In the genomic region with DNA sequence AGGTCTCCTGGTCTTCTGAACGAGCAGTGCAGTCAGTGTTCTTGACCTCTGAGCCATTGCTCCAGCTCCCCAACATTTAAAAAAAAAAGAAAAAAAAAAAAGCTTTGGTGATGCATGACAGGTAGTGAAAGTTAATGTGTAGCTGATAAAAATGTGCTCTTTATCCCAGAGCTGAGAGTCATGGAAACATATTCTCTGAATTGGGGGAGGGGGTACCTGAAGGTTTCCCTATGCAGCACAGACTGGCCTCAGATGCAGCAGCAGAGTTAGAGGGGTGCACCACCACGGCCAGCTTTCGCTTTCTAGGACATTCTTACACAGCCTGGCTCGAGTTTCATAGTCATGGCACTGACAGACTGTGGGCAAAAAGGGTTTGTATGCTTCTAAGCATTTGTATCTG, we compare ENCODE assay signal across 8 mouse cellular contexts.
DNase-seq lines count a peak whose midpoint lies in the region; ATAC-seq and TF ChIP-seq lines count a peak whose summit lies in the region.

No protein-coding gene starts in this region.

- H3K9ac ChIP-seq in limb, embryonic 12.5 days (replicated peaks): no peak overlapping the region
- no peak overlapping the region for H3K9ac ChIP-seq in stomach, embryonic 15.5 days

- peak overlapping the region; percentile 76 for H3K27ac ChIP-seq in gastrocnemius, adult 2 months
- H3K27ac ChIP-seq in limb, embryonic 12.5 days: peak overlapping the region; percentile 64
- H3K27ac ChIP-seq in stomach, embryonic 15.5 days: peak overlapping the region; percentile 91

- H3K4me1 ChIP-seq in megakaryocyte, embryonic 14.5 days: peaks cover 100% of the 10 kb centered on the region
- peaks cover 56% of the 10 kb centered on the region for H3K4me1 ChIP-seq in limb, embryonic 12.5 days (replicated peaks)
- H3K4me1 ChIP-seq in stomach, embryonic 15.5 days: peaks cover 45% of the 10 kb centered on the region

- no peak for ATAC-seq in megakaryocyte, adult 5-6 weeks (ENCODE audit: poor library complexity, severe bottlenecking)
- no peak for ATAC-seq in limb, embryonic 12.5 days (ENCODE audit: insufficient number of reproducible peaks, insufficient read depth, low FRiP score, low TSS enrichment, low read depth)
- ATAC-seq in stomach, embryonic 15.5 days (ENCODE audit: insufficient read depth, low FRiP score, low read depth): no peak

- H3K36me3 ChIP-seq in megakaryocyte, embryonic 14.5 days (replicated peaks; ENCODE audit: low read length): peaks cover 64% of the 10 kb centered on the region
- peaks cover 15% of the 10 kb centered on the region; the same call in 1 of the 2 replicates for H3K36me3 ChIP-seq in limb, embryonic 12.5 days
- H3K36me3 ChIP-seq in stomach, embryonic 15.5 days: no peaks in the 10 kb centered on the region

- H3K4me3 ChIP-seq in gastrocnemius, adult 2 months: no peak overlapping the region
- peak overlapping the region; percentile 91 for H3K4me3 ChIP-seq in megakaryocyte, embryonic 14.5 days (replicated peaks)
- H3K4me3 ChIP-seq in limb, embryonic 12.5 days (replicated peaks): no peak overlapping the region
- no peak overlapping the region for H3K4me3 ChIP-seq in stomach, embryonic 15.5 days (replicated peaks)

- intact Hi-C loops in gastrocnemius, adult 2 months (cut with DNase I): no loop called here

- TF ChIP-seq CTCF in gastrocnemius, adult 2 months (IDR thresholded peaks at IDR 0.05): no peak

- H3K27me3 ChIP-seq in megakaryocyte, embryonic 14.5 days (replicated peaks): no peaks in the 10 kb centered on the region
- H3K27me3 ChIP-seq in limb, embryonic 12.5 days: no peaks in the 10 kb centered on the region
- H3K27me3 ChIP-seq in stomach, embryonic 15.5 days (replicated peaks): no peaks in the 10 kb centered on the region

- no peak overlapping the region for H3K4me2 ChIP-seq in limb, embryonic 12.5 days
- H3K4me2 ChIP-seq in stomach, embryonic 15.5 days: no peak overlapping the region

- 73% methylated on average over 4 of the region's 4 CpGs for WGBS in limb, embryonic 12.5 days
- WGBS in stomach, embryonic 15.5 days: 51% methylated on average over 4 of the region's 4 CpGs

- no peak for DNase-seq in gastrocnemius, adult 2 months
- no peak for DNase-seq in gastrocnemius, adult 18-20 months (ENCODE audit: low spot score)
- DNase-seq in adrenal gland, postnatal 14 days: no peak
- DNase-seq in left cerebral cortex, adult 8-10 months (ENCODE audit: low spot score in 2 of 2): no peak

- no peaks in the 10 kb centered on the region for H3K9me3 ChIP-seq in megakaryocyte, embryonic 14.5 days
- no peaks in the 10 kb centered on the region for H3K9me3 ChIP-seq in limb, embryonic 12.5 days
- H3K9me3 ChIP-seq in stomach, embryonic 15.5 days: no peaks in the 10 kb centered on the region
